Mouse (Mus musculus) hindbrain, embryonic 14.5 days (tissue): ENCODE data around the gene Ssx2ip. TPM values are rescaled to one million over a fixed set of nuclear protein-coding genes. Genes with fewer than 3 reads are reported as not detected.

ENCODE experiments used
- ATAC-seq: fragments of 200-750 bp; cut with Nextera tagmentation; 2 replicates; pipeline ENCODE4 v1.8.0; 2017; ENCODE audit warnings: moderate number of reproducible peaks, mild to moderate bottlenecking, moderate TSS enrichment, moderate library complexity; ENCODE audit not compliant: low FRiP score
- DNase-seq: peaks from one replicate; pipeline ENCODE4 v3.0.0-alpha.2; 2015; ENCODE audit warnings: low spot score
- H3K27ac ChIP-seq: fragments of 300-500 bp; sonication (generic); 2 replicates; pipeline ENCODE4 v1.5.1; 2014; ENCODE audit warnings: mild to moderate bottlenecking, moderate library complexity
- H3K27me3 ChIP-seq: fragments of 300-500 bp; sonication (generic); 2 replicates; pipeline ENCODE4 v1.6.1; 2014; ENCODE audit warnings: mild to moderate bottlenecking, low read length, mixed read lengths; ENCODE audit not compliant: control insufficient read depth, insufficient read depth
- H3K36me3 ChIP-seq: fragments of 300-500 bp; sonication (generic); replicated peaks from 2 replicates; pipeline ENCODE4 v1.6.1; 2014; ENCODE audit not compliant: control insufficient read depth, insufficient read depth
- H3K4me1 ChIP-seq: fragments of 300-500 bp; sonication (generic); replicated peaks from 2 replicates; pipeline ENCODE4 v1.6.1; 2014; ENCODE audit warnings: antibody characterized with exemption, low read length, mixed read lengths; ENCODE audit not compliant: control insufficient read depth, insufficient read depth
- H3K4me2 ChIP-seq: fragments of 300-500 bp; sonication (generic); replicated peaks from 2 replicates; pipeline ENCODE4 v1.6.1; 2014; ENCODE audit warnings: mild to moderate bottlenecking, moderate library complexity
- H3K4me3 ChIP-seq: fragments of 300-500 bp; sonication (generic); replicated peaks from 2 replicates; pipeline ENCODE4 v1.5.1; 2014; ENCODE audit warnings: mild to moderate bottlenecking, low read length
- H3K9ac ChIP-seq: fragments of 300-500 bp; sonication (generic); 2 replicates; pipeline ENCODE4 v1.6.1; 2014
- H3K9me3 ChIP-seq: fragments of 300-500 bp; sonication (generic); 2 replicates; pipeline ENCODE4 v1.6.1; 2016; ENCODE audit warnings: low read length; ENCODE audit not compliant: control insufficient read depth
- whole genome bisulfite sequencing: fragments of 180-500 bp; shearing (Covaris S2); extraction: QIAGEN DNeasy Blood & Tissue Kit; methylation state at CpG from one replicate; pipeline ENCODE4 v1.1.7; 2014; 5-methylcytosine and 5-hydroxymethylcytosine counted together
- polyA plus RNA-seq: library from polyadenylated mRNA; unstranded; fragments of >200 nt; fragmentation: Nextera tagmentation; extraction: Ambion mirVana; gene quantifications from 2 replicates; pipeline ENCODE4 v1.2.1, GENCODE M21; 2014

Gene Ssx2ip
- polyA plus RNA-seq, 1 experiment from 2014 or later: 16.8 TPM

GRCm38 (mm10) chr3:146396256-146396655 is 8.2 kb upstream of the Ssx2ip start:
- no peaks in the 10 kb centered on the region; the same call in 1 of the 2 replicates for H3K27me3 ChIP-seq
- no peak overlapping the region for H3K4me2 ChIP-seq
- no peak overlapping the region for H3K27ac ChIP-seq
- H3K9ac ChIP-seq: no peak overlapping the region
- H3K9me3 ChIP-seq: no peaks in the 10 kb centered on the region
- ATAC-seq (no peak), DNase-seq (no peak)
- 86% methylated on average over 6 of the region's 6 CpGs for whole genome bisulfite sequencing
- H3K4me1 ChIP-seq: no peaks in the 10 kb centered on the region
- H3K4me3 ChIP-seq: no peak overlapping the region
- no peaks in the 10 kb centered on the region for H3K36me3 ChIP-seq

GRCm38 (mm10) chr3:146396934-146397333 is 7.5 kb upstream of the Ssx2ip start:
- H3K9me3 ChIP-seq: no peaks in the 10 kb centered on the region
- 94% methylated on average over 1 of the region's 1 CpGs for WGBS
- no peak for DNase-seq

GRCm38 (mm10) chr3:146397847-146398246 is 6.6 kb upstream of the Ssx2ip start:
- Histone ChIP-seq H3K36me3 (no peaks in the 10 kb centered on the region), H3K4me1 (no peaks in the 10 kb centered on the region), H3K27ac (no peak overlapping the region), H3K9ac (no peak overlapping the region), H3K4me3 (no peak overlapping the region), H3K9me3 (peaks cover 5% of the 10 kb centered on the region; the same call in 1 of the 2 replicates), H3K4me2 (no peak overlapping the region), H3K27me3 (no peaks in the 10 kb centered on the region; the same call in 1 of the 2 replicates)
- DNase-seq (no peak), ATAC-seq (no peak)
- WGBS: 92% methylated on average over 4 of the region's 4 CpGs

More at GRCm38 (mm10) chr3:146396934-146397333, 7.5 kb upstream of the Ssx2ip start:
- no peaks in the 10 kb centered on the region for H3K36me3 ChIP-seq
- no peak overlapping the region for H3K27ac ChIP-seq
- no peaks in the 10 kb centered on the region for H3K4me1 ChIP-seq
- no peak overlapping the region for H3K4me2 ChIP-seq
- no peaks in the 10 kb centered on the region; the same call in 1 of the 2 replicates for H3K27me3 ChIP-seq
- ATAC-seq: no peak
- no peak overlapping the region for H3K4me3 ChIP-seq
- H3K9ac ChIP-seq: no peak overlapping the region

GRCm38 (mm10) chr3:146399203-146399602 is 5.2 kb upstream of the Ssx2ip start:
- 86% methylated on average over 5 of the region's 5 CpGs for WGBS
- no peak overlapping the region for H3K4me2 ChIP-seq

GRCm38 (mm10) chr3:146403770-146404169 is 672 bp upstream of the Ssx2ip start:
- Histone ChIP-seq H3K36me3 (no peaks in the 10 kb centered on the region), H3K9ac (peak overlapping the region; percentile 89), H3K4me1 (peaks cover 32% of the 10 kb centered on the region), H3K4me2 (peak overlapping the region; percentile 83), H3K27ac (peak overlapping the region; percentile 65; the same call in 1 of the 2 replicates), H3K27me3 (no peaks in the 10 kb centered on the region), H3K9me3 (peaks cover 6% of the 10 kb centered on the region; the same call in 1 of the 2 replicates), H3K4me3 (peak overlapping the region; percentile 77)
- WGBS: 43% methylated on average over 3 of the region's 3 CpGs
- DNase-seq (no peak), ATAC-seq (no peak)

More at GRCm38 (mm10) chr3:146399203-146399602, 5.2 kb upstream of the Ssx2ip start:
- ATAC-seq (no peak), DNase-seq (no peak)
- H3K9ac ChIP-seq: no peak overlapping the region
- peaks cover 6% of the 10 kb centered on the region for H3K4me1 ChIP-seq
- no peak overlapping the region for H3K27ac ChIP-seq
- no peaks in the 10 kb centered on the region for H3K36me3 ChIP-seq
- no peak overlapping the region for H3K4me3 ChIP-seq
- no peaks in the 10 kb centered on the region for H3K27me3 ChIP-seq
- peaks cover 6% of the 10 kb centered on the region; the same call in 1 of the 2 replicates for H3K9me3 ChIP-seq

GRCm38 (mm10) chr3:146405213-146406006 is 968 bp downstream of the Ssx2ip start:
- DNase-seq (no peak), ATAC-seq (no peak)
- Histone ChIP-seq H3K4me3 (peak overlapping the region; percentile 77), H3K9me3 (peaks cover 6% of the 10 kb centered on the region; the same call in 1 of the 2 replicates), H3K9ac (peak overlapping the region; percentile 89), H3K36me3 (no peaks in the 10 kb centered on the region), H3K4me1 (peaks cover 32% of the 10 kb centered on the region), H3K27me3 (no peaks in the 10 kb centered on the region), H3K4me2 (peak overlapping the region; percentile 83), H3K27ac (peak overlapping the region; percentile 81; the same call in 1 of the 2 replicates)
- 40% methylated on average over 18 of the region's 18 CpGs for WGBS

GRCm38 (mm10) chr3:146406007-146406341 is 1.5 kb downstream of the Ssx2ip start:
- Histone ChIP-seq H3K9me3 (peaks cover 6% of the 10 kb centered on the region; the same call in 1 of the 2 replicates), H3K27ac (no peak overlapping the region), H3K4me1 (peaks cover 32% of the 10 kb centered on the region), H3K4me3 (peak overlapping the region; percentile 77), H3K9ac (peak overlapping the region; percentile 89), H3K27me3 (no peaks in the 10 kb centered on the region), H3K4me2 (peak overlapping the region; percentile 83), H3K36me3 (no peaks in the 10 kb centered on the region)
- WGBS: 59% methylated on average over 5 of the region's 5 CpGs
- ATAC-seq (no peak), DNase-seq (no peak)

- 84% methylated on average over 16 of the region's 16 CpGs for WGBS
- no peak overlapping the region for H3K4me3 ChIP-seq
- H3K36me3 ChIP-seq: no peaks in the 10 kb centered on the region
- H3K4me1 ChIP-seq: peaks cover 35% of the 10 kb centered on the region
- ATAC-seq (no peak), DNase-seq (no peak)
- H3K27me3 ChIP-seq: no peaks in the 10 kb centered on the region
- H3K9me3 ChIP-seq: peaks cover 6% of the 10 kb centered on the region; the same call in 1 of the 2 replicates
- peak overlapping the region; percentile 83; the same call in 1 of the 2 replicates for H3K4me2 ChIP-seq
- H3K9ac ChIP-seq: no peak overlapping the region
- H3K27ac ChIP-seq: no peak overlapping the region
Measured at GRCm38 (mm10) chr3:146407086-146407721, 2.8 kb downstream of the Ssx2ip start.

GRCm38 (mm10) chr3:146410114-146410513 is 5.7 kb downstream of the Ssx2ip start:
- Histone ChIP-seq H3K4me2 (no peak overlapping the region), H3K9ac (no peak overlapping the region), H3K9me3 (no peaks in the 10 kb centered on the region), H3K4me1 (peaks cover 31% of the 10 kb centered on the region), H3K27me3 (no peaks in the 10 kb centered on the region), H3K36me3 (no peaks in the 10 kb centered on the region), H3K4me3 (no peak overlapping the region), H3K27ac (no peak overlapping the region)
- DNase-seq: no peak
- no peak for ATAC-seq
- WGBS: 83% methylated on average over 7 of the region's 7 CpGs
